Mouse (Mus musculus): ENCODE data around the gene Gm13757. TPM values are rescaled to one million over a fixed set of nuclear protein-coding genes. Genes with fewer than 3 reads are reported as not detected.

The Gm13757 gene
- total and polyA plus RNA-seq, 3 experiments, result not detected

DNA sequence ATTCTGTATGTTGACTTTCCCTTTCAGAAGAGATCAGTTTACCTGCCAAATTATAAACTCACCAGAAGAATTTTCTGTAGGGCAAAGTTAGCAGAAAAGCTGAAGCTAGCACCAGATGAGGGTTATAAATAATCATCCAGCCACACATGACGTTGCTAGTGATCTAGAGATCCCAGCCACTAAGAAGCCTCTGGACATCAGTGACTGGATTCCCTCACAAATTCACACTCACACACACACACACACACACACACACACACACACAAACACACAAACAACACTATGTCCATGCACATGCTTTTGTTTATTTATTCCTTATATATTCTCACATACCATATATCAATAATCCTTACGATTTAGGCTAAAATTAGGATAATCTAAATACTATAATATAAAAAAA is 29.9 kb downstream of the Gm13757 start, which contains the start of gene Olfr1180:
TSS of gene Olfr1180 (minus strand) at position 101 of the 400 bp plus-strand sequence.
- in situ Hi-C loops (cut with MboI; ENCODE audit: low pct_ligation_motif_present, low pct_unique_long_range_greater_than_20kb, low sequenced_read_pairs), result no loop called here
- no peaks in the 10 kb centered on the region for H3K27me3 ChIP-seq (replicated peaks)
- no peak within 1 kb of the TSS for H3K9ac ChIP-seq (ENCODE audit: insufficient read depth, low read depth)
- H3K4me3 ChIP-seq (replicated peaks in 1 of 3; ENCODE audit: low read depth in 2 of 3, low read length in 2 of 3, poor library complexity in 1 of 3), result no peak within 1 kb of the TSS
- H3K4me1 ChIP-seq (ENCODE audit: control insufficient read depth in 1 of 2, insufficient read depth in 2 of 2), result no peaks in the 10 kb centered on the region
- H3K9me3 ChIP-seq (replicated peaks; ENCODE audit: low read length), result no peaks in the 10 kb centered on the region
- H3K36me3 ChIP-seq (replicated peaks in 1 of 2; ENCODE audit: control insufficient read depth in 1 of 2, insufficient read depth in 1 of 2, low read length in 1 of 2), result no peaks in the 10 kb centered on the region
- no peaks in the 10 kb centered on the region for H3K79me2 ChIP-seq (replicated peaks; ENCODE audit: control insufficient read depth, extremely low read depth, insufficient read depth, poor library complexity, severe bottlenecking)
- no peak for DNase-seq (ENCODE audit: extremely low read depth)
- H3K27ac ChIP-seq (ENCODE audit: insufficient read depth, low read depth), result no peak within 1 kb of the TSS
- H3K4me2 ChIP-seq (ENCODE audit: insufficient read depth, low read depth, poor library complexity, severe bottlenecking), result no peak within 1 kb of the TSS
- TF ChIP-seq NELFE (IDR thresholded peaks at IDR 0.05; ENCODE audit: low read depth, low read length), result no peak
- no peak for TF ChIP-seq JUND (conservative IDR thresholded peaks at IDR 0.05; ENCODE audit: low read depth, low read length)
- no peak for TF ChIP-seq CTCF (conservative IDR thresholded peaks at IDR 0.05 in 1 of 2, IDR thresholded peaks at IDR 0.05 in 1 of 2; ENCODE audit: low read depth in 2 of 2, low read length in 2 of 2)
- TF ChIP-seq E2F4 (IDR thresholded peaks at IDR 0.05; ENCODE audit: insufficient replicate concordance, low read depth, low read length), result no peak
- no peak for TF ChIP-seq CHD1 (IDR thresholded peaks at IDR 0.05; ENCODE audit: low read depth, low read length)
- no peak for TF ChIP-seq ZMIZ1 (IDR thresholded peaks at IDR 0.05; ENCODE audit: low read depth, low read length)
- no peak for TF ChIP-seq ZNF384 (IDR thresholded peaks at IDR 0.05; ENCODE audit: low read depth, low read length)
- no peak for TF ChIP-seq POLR2A (IDR thresholded peaks at IDR 0.05; ENCODE audit: low read depth, low read length)
- TF ChIP-seq GABPA (IDR thresholded peaks at IDR 0.05; ENCODE audit: insufficient replicate concordance, low read depth, low read length), result no peak
- no peak for TF ChIP-seq MAX (IDR thresholded peaks at IDR 0.05; ENCODE audit: low read length)
- no peak for TF ChIP-seq NRF1 (IDR thresholded peaks at IDR 0.05; ENCODE audit: low read depth, low read length)
- TF ChIP-seq SMC3 (IDR thresholded peaks at IDR 0.05; ENCODE audit: low read depth, low read length), result no peak
- no peak for TF ChIP-seq BHLHE40 (IDR thresholded peaks at IDR 0.05; ENCODE audit: low read depth, low read length)
- no peak for TF ChIP-seq MAFK (IDR thresholded peaks at IDR 0.05; ENCODE audit: insufficient replicate concordance, low read length)
- TF ChIP-seq TBP (conservative IDR thresholded peaks at IDR 0.05; ENCODE audit: low read depth, low read length), result no peak
- TF ChIP-seq EP300 (IDR thresholded peaks at IDR 0.05; ENCODE audit: low read length), result no peak
- TF ChIP-seq PAX5 (IDR thresholded peaks at IDR 0.05; ENCODE audit: low read length), result no peak
- dilution Hi-C loops (cut with MboI; ENCODE audit: extremely low pct_ligation_motif_present, extremely low pct_unique_long_range_greater_than_20kb, low sequenced_read_pairs), result no loop called here

DNA sequence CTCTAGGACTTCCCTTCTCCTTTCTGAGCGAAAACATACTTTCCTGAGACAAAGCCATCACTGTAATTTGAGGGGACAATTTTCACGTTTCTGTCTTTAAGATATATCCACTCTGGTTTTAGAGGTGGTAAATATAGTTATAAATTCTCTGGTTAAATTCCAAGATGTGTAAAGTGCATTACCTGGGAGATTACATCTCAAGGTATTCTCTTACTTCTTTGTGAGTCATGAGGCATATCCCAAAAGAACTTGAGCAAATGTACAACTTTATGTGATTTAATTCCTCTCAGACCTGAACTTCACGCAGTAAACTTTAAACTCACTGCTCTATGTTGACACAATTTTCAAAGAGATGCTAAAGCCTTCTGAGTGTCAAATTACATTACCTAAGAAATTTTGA is 42.6 kb downstream of the Gm13757 start, which contains the start of gene Olfr1179:
TSS of gene Olfr1179 (minus strand) at position 101 of the 400 bp plus-strand sequence.
- Histone ChIP-seq H3K4me2 (ENCODE audit: insufficient read depth, low read depth, poor library complexity, severe bottlenecking) (no peak within 1 kb of the TSS), H3K9ac (ENCODE audit: insufficient read depth, low read depth) (no peak within 1 kb of the TSS), H3K4me1 (ENCODE audit: control insufficient read depth in 1 of 2, insufficient read depth in 2 of 2) (no peaks in the 10 kb centered on the region), H3K79me2 (replicated peaks; ENCODE audit: control insufficient read depth, extremely low read depth, insufficient read depth, poor library complexity, severe bottlenecking) (no peaks in the 10 kb centered on the region), H3K4me3 (replicated peaks in 1 of 3; ENCODE audit: low read depth in 2 of 3, low read length in 2 of 3, poor library complexity in 1 of 3) (no peak within 1 kb of the TSS), H3K9me3 (replicated peaks; ENCODE audit: low read length) (peaks cover 18% of the 10 kb centered on the region), H3K36me3 (replicated peaks in 1 of 2; ENCODE audit: control insufficient read depth in 1 of 2, insufficient read depth in 1 of 2, low read length in 1 of 2) (no peaks in the 10 kb centered on the region), H3K27me3 (replicated peaks) (no peaks in the 10 kb centered on the region), H3K27ac (ENCODE audit: insufficient read depth, low read depth) (no peak within 1 kb of the TSS)
- in situ Hi-C loops (cut with MboI; ENCODE audit: low pct_ligation_motif_present, low pct_unique_long_range_greater_than_20kb, low sequenced_read_pairs), result no loop called here
- dilution Hi-C loops (cut with MboI; ENCODE audit: extremely low pct_ligation_motif_present, extremely low pct_unique_long_range_greater_than_20kb, low sequenced_read_pairs), result no loop called here
- TF ChIP-seq MAFK (IDR thresholded peaks at IDR 0.05; ENCODE audit: insufficient replicate concordance, low read length), result no peak
- no peak for TF ChIP-seq ZKSCAN1 (IDR thresholded peaks at IDR 0.05; ENCODE audit: borderline replicate concordance, low read depth, low read length)
- TF ChIP-seq RCOR1 (conservative IDR thresholded peaks at IDR 0.05; ENCODE audit: low read depth, low read length), result no peak
- TF ChIP-seq ZNF384 (IDR thresholded peaks at IDR 0.05; ENCODE audit: low read depth, low read length), result no peak
- TF ChIP-seq JUND (conservative IDR thresholded peaks at IDR 0.05; ENCODE audit: low read depth, low read length), result no peak
- TF ChIP-seq POLR2AphosphoS2 (IDR thresholded peaks at IDR 0.05; ENCODE audit: low read depth, low read length), result no peak
- TF ChIP-seq BHLHE40 (IDR thresholded peaks at IDR 0.05; ENCODE audit: low read depth, low read length), result no peak
- TF ChIP-seq POLR2A (IDR thresholded peaks at IDR 0.05; ENCODE audit: low read depth, low read length), result no peak
- no peak for TF ChIP-seq MXI1 (IDR thresholded peaks at IDR 0.05; ENCODE audit: low read depth, low read length)
- no peak for TF ChIP-seq ELF1 (IDR thresholded peaks at IDR 0.05; ENCODE audit: low read depth, low read length)
- no peak for TF ChIP-seq JUN (IDR thresholded peaks at IDR 0.05; ENCODE audit: insufficient read depth, low read depth, low read length)
- no peak for TF ChIP-seq GABPA (IDR thresholded peaks at IDR 0.05; ENCODE audit: insufficient replicate concordance, low read depth, low read length)
- no peak for DNase-seq (ENCODE audit: extremely low read depth)
